Mouse (Mus musculus) CD4-positive helper T cell, adult 2 months (primary cell): Measurements from ENCODE around the gene Kcnt1.

Experiments used
- DNase-seq: peaks from one replicate; pipeline ENCODE4 v3.0.0-alpha.2; 2012; ENCODE audit warnings: low read depth, missing footprints, low spot score

Kcnt1 gene

GRCm38 (mm10) chr2:25877736-25878268, 14.3 kb downstream of the Kcnt1 start:
- DNase-seq, result no peak

GRCm38 (mm10) chr2:25878516-25878915, 15.0 kb downstream of the Kcnt1 start:
- no peak for DNase-seq

- no peak for DNase-seq
Measured at GRCm38 (mm10) chr2:25879061-25879460, 15.5 kb downstream of the Kcnt1 start.

GRCm38 (mm10) chr2:25882276-25882675, 18.7 kb downstream of the Kcnt1 start:
- DNase-seq, result no peak

GRCm38 (mm10) chr2:25884756-25885155, 21.2 kb downstream of the Kcnt1 start:
- no peak for DNase-seq

- no peak for DNase-seq
Measured at GRCm38 (mm10) chr2:25887226-25887625, 23.7 kb downstream of the Kcnt1 start.

- no peak for DNase-seq
Measured at GRCm38 (mm10) chr2:25888144-25888543, 24.6 kb downstream of the Kcnt1 start.

- DNase-seq, result no peak
Measured at GRCm38 (mm10) chr2:25892440-25892839, 28.9 kb downstream of the Kcnt1 start.

- no peak for DNase-seq
Measured at GRCm38 (mm10) chr2:25898970-25899369, 35.4 kb downstream of the Kcnt1 start.

- DNase-seq, result no peak
Measured at GRCm38 (mm10) chr2:25909872-25910271, 46.3 kb downstream of the Kcnt1 start.

GRCm38 (mm10) chr2:25913247-25913646, 49.7 kb downstream of the Kcnt1 start:
- DNase-seq, result peak; percentile 74

GRCm38 (mm10) chr2:25914201-25914600, 50.7 kb downstream of the Kcnt1 start:
- no peak for DNase-seq

- no peak for DNase-seq
Measured at GRCm38 (mm10) chr2:25914821-25915220, 51.3 kb downstream of the Kcnt1 start.

GRCm38 (mm10) chr2:25918408-25918807, 54.9 kb downstream of the Kcnt1 start:
- no peak for DNase-seq

- DNase-seq, result no peak
Measured at GRCm38 (mm10) chr2:25919972-25920371, 56.4 kb downstream of the Kcnt1 start.

- DNase-seq, result no peak
Measured at GRCm38 (mm10) chr2:25923799-25924198, 60.3 kb downstream of the Kcnt1 start.

- no peak for DNase-seq
Measured at GRCm38 (mm10) chr2:25924934-25925333, 61.4 kb downstream of the Kcnt1 start.

- no peak for DNase-seq
Measured at GRCm38 (mm10) chr2:25927821-25928220, 64.3 kb downstream of the Kcnt1 start.

- DNase-seq, result peak; percentile 36
Measured at GRCm38 (mm10) chr2:25931249-25931859, 67.8 kb downstream of the Kcnt1 start.

GRCm38 (mm10) chr2:25940503-25940902, 77.0 kb downstream of the Kcnt1 start:
- DNase-seq, result no peak

- DNase-seq, result no peak
Measured at GRCm38 (mm10) chr2:25943822-25944221, 80.3 kb downstream of the Kcnt1 start.

GRCm38 (mm10) chr2:25947950-25948349, 84.4 kb downstream of the Kcnt1 start:
- DNase-seq, result no peak

GRCm38 (mm10) chr2:25949291-25949690, 85.8 kb downstream of the Kcnt1 start:
- DNase-seq, result no peak
